Mouse (Mus musculus) midbrain, embryonic 15.5 days (tissue): ENCODE measurements at regions not wholly inside any gene's neighbourhood (a gene's known extent, or its start where the extent isn't known, plus 50 kb on each side); places are given as distances from the start of the nearest gene placed in this dataset.
"Not testable (repeated sequence)": the region's sequence is repeated elsewhere in the genome, so short reads cannot be mapped to it uniquely, and the experiment has no call there.

ENCODE experiments used
- ATAC-seq: fragments of 200-750 bp; cut with Nextera tagmentation; replicated peaks from 2 replicates; pipeline ENCODE4 v1.8.0; 2017; ENCODE audit warnings: moderate TSS enrichment
- H3K27ac ChIP-seq: fragments of 300-500 bp; sonication (generic); 2 replicates; pipeline ENCODE4 v1.5.1; 2015; ENCODE audit warnings: mild to moderate bottlenecking, inconsistent platforms
- H3K27me3 ChIP-seq: fragments of 300-500 bp; sonication (generic); replicated peaks from 2 replicates; pipeline ENCODE4 v1.6.1; 2015; ENCODE audit warnings: inconsistent platforms
- H3K36me3 ChIP-seq: fragments of 300-500 bp; sonication (generic); replicated peaks from 2 replicates; pipeline ENCODE4 v1.6.1; 2015; ENCODE audit warnings: inconsistent platforms
- H3K4me1 ChIP-seq: fragments of 300-500 bp; sonication (generic); 2 replicates; pipeline ENCODE4 v1.6.1; 2015; ENCODE audit warnings: inconsistent platforms
- H3K4me2 ChIP-seq: fragments of 300-500 bp; sonication (generic); 2 replicates; pipeline ENCODE4 v1.6.1; 2015; ENCODE audit warnings: inconsistent platforms, mild to moderate bottlenecking, moderate library complexity
- H3K4me3 ChIP-seq: fragments of 300-500 bp; sonication (generic); 2 replicates; pipeline ENCODE4 v1.5.1; 2015; ENCODE audit warnings: mild to moderate bottlenecking, inconsistent platforms
- H3K9ac ChIP-seq: fragments of 300-500 bp; sonication (generic); 2 replicates; pipeline ENCODE4 v1.6.1; 2015; ENCODE audit warnings: mild to moderate bottlenecking, inconsistent platforms
- H3K9me3 ChIP-seq: fragments of 300-500 bp; sonication (generic); 2 replicates; pipeline ENCODE4 v1.6.1; 2016; ENCODE audit warnings: inconsistent platforms
- WGBS: fragments of 180-500 bp; shearing (Covaris S2); methylation state at CpG from one replicate; pipeline ENCODE4 v1.1.7; 2015; ENCODE audit warnings: mixed read lengths; 5-methylcytosine and 5-hydroxymethylcytosine counted together

DNA sequence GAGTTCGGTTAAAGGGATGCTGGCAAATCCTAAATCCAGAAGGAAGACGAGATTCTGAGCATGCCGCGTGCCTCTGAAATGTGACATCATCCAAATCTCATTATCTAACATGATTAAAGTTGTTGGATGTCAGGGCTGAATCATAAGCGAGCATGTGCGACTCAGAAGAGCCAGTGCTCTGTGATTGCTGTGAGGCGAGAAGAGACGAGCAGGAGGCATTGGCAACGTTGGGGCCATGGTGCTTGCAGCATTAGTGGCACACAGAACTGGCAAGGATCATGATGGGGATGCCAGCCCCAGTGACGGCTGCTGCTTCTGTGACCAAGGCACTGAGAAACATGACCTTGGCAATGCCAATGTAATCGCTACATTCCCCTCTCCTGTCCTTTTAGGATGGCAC is 895.4 kb downstream of the Robo1 start:
- no peak for ATAC-seq

DNA sequence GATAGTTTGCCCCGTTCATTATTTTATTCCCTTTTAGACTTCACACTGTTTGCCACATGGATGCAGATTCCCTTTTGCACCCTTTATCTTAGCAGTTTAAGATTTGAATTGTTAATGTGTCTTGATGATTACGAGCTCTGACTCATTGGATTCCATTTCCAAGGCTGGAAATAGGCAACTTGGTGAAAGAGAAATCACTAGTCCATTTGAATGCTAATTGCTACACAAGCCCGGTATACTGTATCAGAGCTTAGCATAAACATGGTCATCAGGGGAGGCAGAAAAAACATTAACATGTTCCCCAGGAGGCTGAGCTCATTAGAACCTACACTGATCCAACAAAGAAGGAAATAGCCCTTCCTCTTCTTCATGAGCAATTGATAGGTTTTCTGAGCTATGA is 892.9 kb downstream of the Robo1 start:
- H3K9ac ChIP-seq: no peak overlapping the region
- no peak for ATAC-seq
- 41% methylated on average over 3 of the region's 3 CpGs for WGBS
- H3K27me3 ChIP-seq: no peaks in the 10 kb centered on the region
- H3K27ac ChIP-seq: no peak overlapping the region
- no peaks in the 10 kb centered on the region for H3K36me3 ChIP-seq
- no peaks in the 10 kb centered on the region for H3K4me1 ChIP-seq
- H3K4me3 ChIP-seq: no peak overlapping the region
- no peak overlapping the region for H3K4me2 ChIP-seq
- H3K9me3 ChIP-seq: no peaks in the 10 kb centered on the region

More for the DNA sequence above, 895.4 kb downstream of the Robo1 start:
- H3K4me2 ChIP-seq: no peak overlapping the region
- WGBS: 75% methylated on average over 11 of the region's 11 CpGs
- no peak overlapping the region for H3K27ac ChIP-seq
- no peaks in the 10 kb centered on the region for H3K9me3 ChIP-seq
- no peaks in the 10 kb centered on the region for H3K36me3 ChIP-seq
- no peaks in the 10 kb centered on the region for H3K4me1 ChIP-seq
- H3K9ac ChIP-seq: no peak overlapping the region
- H3K4me3 ChIP-seq: no peak overlapping the region
- H3K27me3 ChIP-seq: no peaks in the 10 kb centered on the region

DNA sequence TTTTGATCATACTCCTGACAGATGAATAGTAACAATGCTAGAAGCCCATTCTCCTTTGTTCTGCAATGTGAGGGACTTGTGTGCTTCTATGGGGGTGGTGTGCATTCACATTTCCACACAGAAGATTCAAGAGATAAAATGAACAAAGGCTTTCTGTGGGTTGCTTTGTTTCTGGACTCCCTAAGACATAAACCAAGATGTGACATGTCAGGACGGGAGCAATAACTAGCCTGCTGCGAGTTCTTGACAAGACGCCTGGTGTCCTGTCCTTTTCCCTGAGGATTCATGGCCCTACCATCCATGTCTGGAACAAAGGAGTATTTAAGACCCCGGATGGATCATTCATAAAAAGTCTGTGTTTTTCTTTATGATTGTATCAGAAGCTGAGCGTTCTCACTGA is 874.7 kb downstream of the Robo1 start:
- no peak for ATAC-seq
- no peaks in the 10 kb centered on the region for H3K27me3 ChIP-seq
- no peaks in the 10 kb centered on the region for H3K9me3 ChIP-seq
- H3K4me1 ChIP-seq: no peaks in the 10 kb centered on the region
- H3K36me3 ChIP-seq: no peaks in the 10 kb centered on the region
- WGBS: 77% methylated on average over 5 of the region's 5 CpGs
- no peak overlapping the region for H3K9ac ChIP-seq
- no peak overlapping the region for H3K4me3 ChIP-seq
- H3K4me2 ChIP-seq: no peak overlapping the region
- H3K27ac ChIP-seq: no peak overlapping the region

DNA sequence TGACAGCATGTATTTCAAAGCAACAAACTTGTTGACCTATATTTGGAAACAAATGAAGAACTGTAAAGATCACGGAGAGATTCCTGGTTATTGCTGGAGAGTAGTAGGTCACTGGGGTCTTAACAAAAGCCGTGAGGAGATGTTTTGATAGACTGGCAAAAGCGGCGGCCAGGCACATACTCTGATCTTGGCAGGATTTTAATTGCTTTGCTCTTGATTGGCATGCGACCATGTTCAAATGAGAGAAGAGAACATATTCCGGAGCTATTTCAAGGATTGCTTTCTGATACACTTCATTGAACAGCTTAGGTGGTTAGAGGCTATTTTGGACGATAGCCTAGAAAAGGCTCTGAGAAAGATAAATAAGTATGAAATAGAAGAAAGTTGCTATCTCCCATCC is 874.2 kb downstream of the Robo1 start:
- ATAC-seq: no peak
- no peak overlapping the region for H3K27ac ChIP-seq
- H3K9ac ChIP-seq: no peak overlapping the region
- no peaks in the 10 kb centered on the region for H3K36me3 ChIP-seq
- H3K27me3 ChIP-seq: no peaks in the 10 kb centered on the region
- no peaks in the 10 kb centered on the region for H3K4me1 ChIP-seq
- H3K4me2 ChIP-seq: no peak overlapping the region
- H3K9me3 ChIP-seq: no peaks in the 10 kb centered on the region
- 67% methylated on average over 7 of the region's 7 CpGs for WGBS
- no peak overlapping the region for H3K4me3 ChIP-seq

DNA sequence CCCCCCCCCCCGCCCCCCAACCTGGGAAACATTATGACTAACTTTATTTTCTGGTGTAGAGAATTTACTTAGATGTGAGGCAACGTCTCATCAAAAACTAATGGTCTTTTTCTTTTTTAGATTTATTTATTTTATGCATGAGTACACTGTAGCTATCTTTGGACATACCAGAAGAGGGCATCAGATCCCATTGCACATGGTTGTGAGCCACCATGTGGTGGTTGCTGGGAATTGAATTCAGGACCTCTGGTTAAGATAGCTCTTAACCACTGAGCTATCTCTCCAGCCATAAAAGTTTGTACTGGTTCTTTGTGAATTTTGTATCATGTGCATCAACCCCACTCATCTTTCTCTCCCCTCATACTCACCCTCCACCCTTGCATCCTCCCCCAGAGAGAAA is 847.3 kb downstream of the Robo1 start:
- no peak overlapping the region for H3K9ac ChIP-seq
- H3K27ac ChIP-seq: no peak overlapping the region
- H3K4me1 ChIP-seq: no peaks in the 10 kb centered on the region
- no peaks in the 10 kb centered on the region for H3K9me3 ChIP-seq
- no peaks in the 10 kb centered on the region for H3K27me3 ChIP-seq
- WGBS: 60% methylated on average over 2 of the region's 2 CpGs
- no peak overlapping the region for H3K4me2 ChIP-seq
- no peak for ATAC-seq
- H3K36me3 ChIP-seq: no peaks in the 10 kb centered on the region
- H3K4me3 ChIP-seq: no peak overlapping the region

DNA sequence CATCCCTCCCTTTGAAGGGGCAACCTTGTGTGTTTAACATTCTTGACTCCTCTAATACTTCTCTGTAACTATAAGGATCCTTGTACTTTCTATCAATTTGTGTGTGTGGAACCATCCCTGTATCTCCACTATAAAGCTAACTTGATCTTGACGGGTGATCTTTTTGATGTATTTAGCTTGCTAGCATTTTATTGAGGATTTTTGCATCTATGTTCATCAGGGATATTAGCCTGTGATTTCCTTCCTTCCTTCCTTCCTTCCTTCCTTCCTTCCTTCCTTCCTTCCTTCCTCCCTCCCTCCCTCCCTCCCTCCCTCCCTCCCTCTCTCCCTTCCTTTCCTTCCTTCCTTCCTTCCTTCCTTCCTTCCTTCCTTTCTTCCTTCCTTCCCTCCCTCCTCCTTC is 819.8 kb downstream of the Robo1 start:
- H3K27me3 ChIP-seq, H3K4me3 ChIP-seq, H3K4me1 ChIP-seq, H3K27ac ChIP-seq, H3K4me2 ChIP-seq, H3K9ac ChIP-seq, H3K36me3 ChIP-seq, H3K9me3 ChIP-seq, ATAC-seq: not testable (repeated sequence)
- WGBS: 88% methylated on average over 1 of the region's 1 CpGs

DNA sequence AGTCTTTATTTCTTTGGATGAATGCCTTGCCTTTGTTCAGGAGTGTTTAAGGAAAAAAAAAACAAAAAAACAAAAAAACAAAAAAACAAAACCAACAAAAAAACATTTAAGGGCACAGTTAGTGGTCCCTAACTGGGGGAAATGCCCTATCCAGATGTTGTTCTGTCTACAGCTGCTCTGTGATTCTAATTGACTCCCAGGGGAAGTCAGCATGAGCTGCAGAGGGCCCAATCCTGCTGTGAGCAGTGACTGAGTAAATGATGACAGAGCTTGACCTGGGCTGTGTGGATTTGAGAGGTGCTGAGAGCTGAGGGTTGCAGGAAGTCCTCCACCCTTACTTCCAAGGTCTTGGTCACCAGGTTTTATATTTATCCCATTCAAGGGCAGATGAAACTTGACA is 812.5 kb downstream of the Robo1 start:
- Histone ChIP-seq H3K4me3 (no peak overlapping the region), H3K27me3 (no peaks in the 10 kb centered on the region), H3K27ac (no peak overlapping the region), H3K4me2 (no peak overlapping the region), H3K9me3 (no peaks in the 10 kb centered on the region), H3K4me1 (no peaks in the 10 kb centered on the region), H3K9ac (no peak overlapping the region), H3K36me3 (no peaks in the 10 kb centered on the region)
- no peak for ATAC-seq

DNA sequence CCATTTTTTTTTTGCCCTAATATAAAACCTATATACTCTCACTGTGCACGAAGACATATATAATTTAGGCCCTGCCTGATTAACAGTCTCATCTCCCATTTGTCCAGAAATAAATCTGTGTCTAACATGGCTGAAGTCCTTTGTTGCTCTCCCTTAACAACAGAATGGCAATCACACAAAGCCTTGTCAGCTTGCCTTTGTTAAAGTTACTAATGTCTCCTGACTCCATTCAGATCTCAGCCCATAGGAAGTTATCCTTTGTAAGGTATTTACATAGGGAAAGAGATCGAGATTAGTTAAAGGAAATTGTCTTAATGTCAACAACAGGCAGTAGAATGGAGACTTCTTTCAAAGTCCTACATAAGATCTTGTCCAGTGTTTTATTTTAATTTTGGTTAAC is 809.2 kb downstream of the Robo1 start:
- H3K4me2 ChIP-seq: no peak overlapping the region

DNA sequence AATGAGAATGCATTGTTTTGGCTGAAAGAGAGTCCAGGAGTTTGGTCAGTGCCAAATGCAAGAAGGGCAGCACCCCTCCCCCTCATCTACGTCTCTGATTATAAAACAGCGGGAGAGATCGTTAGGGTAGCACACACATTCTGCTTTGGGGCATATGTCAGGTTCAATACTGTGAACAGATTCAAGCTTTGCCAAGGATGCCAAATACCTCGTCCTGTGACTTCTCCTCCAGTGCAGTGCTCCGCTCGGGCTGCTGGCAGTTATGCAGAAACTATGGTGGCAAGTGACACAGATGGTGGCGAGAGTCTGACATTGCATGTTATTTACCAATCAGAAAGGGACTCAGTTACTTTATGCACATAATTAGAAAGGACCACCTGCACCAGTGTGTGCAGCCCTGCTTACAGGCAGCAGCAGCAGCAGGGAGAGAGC is 799.9 kb downstream of the Robo1 start:
- peak; percentile 83 for ATAC-seq
- Histone ChIP-seq H3K4me2 (peak overlapping the region; percentile 16; the same call in 1 of the 2 replicates), H3K27me3 (no peaks in the 10 kb centered on the region), H3K27ac (0 out of 2 replicates have a peak overlapping the region, but pooled peaks have one; percentile 25), H3K9ac (no peak overlapping the region), H3K36me3 (no peaks in the 10 kb centered on the region), H3K4me1 (peaks cover 18% of the 10 kb centered on the region; the same call in 1 of the 2 replicates), H3K9me3 (no peaks in the 10 kb centered on the region), H3K4me3 (no peak overlapping the region)
- 40% methylated on average over 7 of the region's 7 CpGs for WGBS

More for the DNA sequence above, 809.2 kb downstream of the Robo1 start:
- Histone ChIP-seq H3K4me1 (no peaks in the 10 kb centered on the region), H3K4me3 (no peak overlapping the region), H3K9me3 (no peaks in the 10 kb centered on the region), H3K36me3 (no peaks in the 10 kb centered on the region), H3K27ac (no peak overlapping the region), H3K27me3 (no peaks in the 10 kb centered on the region), H3K9ac (no peak overlapping the region)
- ATAC-seq: no peak
- WGBS: 18% methylated on average over 2 of the region's 2 CpGs

DNA sequence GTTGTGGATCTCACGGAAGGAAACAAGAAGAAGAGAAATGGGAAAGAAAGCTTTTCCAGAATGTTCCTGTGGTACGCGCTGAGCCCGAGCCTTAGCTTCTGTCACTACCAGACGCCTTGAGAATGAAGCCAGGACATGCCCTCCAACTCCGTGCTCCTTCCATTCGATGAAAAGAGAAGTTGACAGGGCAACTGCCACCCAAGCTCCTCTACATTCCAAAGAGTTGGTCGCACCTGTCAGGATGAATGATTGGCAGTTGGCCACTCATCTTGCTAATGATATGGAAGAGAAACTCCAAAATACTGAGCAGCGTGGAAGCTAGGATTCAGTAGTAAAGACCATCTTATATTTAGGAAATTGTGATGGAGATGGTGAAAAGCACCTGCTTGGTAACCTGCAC is 799.5 kb downstream of the Robo1 start:
- Histone ChIP-seq H3K9ac (no peak overlapping the region), H3K4me1 (peaks cover 18% of the 10 kb centered on the region; the same call in 1 of the 2 replicates), H3K36me3 (no peaks in the 10 kb centered on the region), H3K4me2 (0 out of 2 replicates have a peak overlapping the region, but pooled peaks have one; percentile 16), H3K9me3 (no peaks in the 10 kb centered on the region), H3K4me3 (no peak overlapping the region), H3K27ac (0 out of 2 replicates have a peak overlapping the region, but pooled peaks have one; percentile 25), H3K27me3 (no peaks in the 10 kb centered on the region)
- no peak for ATAC-seq
- 77% methylated on average over 9 of the region's 9 CpGs for WGBS

DNA sequence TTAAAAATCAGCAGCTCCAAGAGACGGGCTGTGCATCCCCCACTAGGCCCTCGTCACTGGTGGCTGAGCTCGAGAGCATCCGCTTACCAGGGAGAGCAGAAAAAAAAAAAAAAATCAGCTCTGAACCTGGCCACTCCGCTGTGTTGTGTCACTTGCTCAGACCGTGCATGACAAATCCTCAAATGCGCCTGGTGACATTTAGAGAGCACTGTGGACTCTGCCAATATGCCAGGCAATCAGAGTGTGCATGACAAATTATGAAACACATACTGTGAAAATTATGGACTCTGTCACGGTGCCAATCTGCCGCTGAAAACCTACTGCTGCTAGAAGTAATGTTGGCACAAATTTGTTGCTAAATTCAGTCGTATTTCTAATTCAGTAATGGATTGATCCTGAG is 797.4 kb downstream of the Robo1 start:
- Histone ChIP-seq H3K4me1 (peaks cover 18% of the 10 kb centered on the region; the same call in 1 of the 2 replicates), H3K9me3 (no peaks in the 10 kb centered on the region), H3K27me3 (no peaks in the 10 kb centered on the region), H3K4me3 (no peak overlapping the region), H3K36me3 (no peaks in the 10 kb centered on the region), H3K4me2 (no peak overlapping the region), H3K27ac (peak overlapping the region; percentile 57), H3K9ac (no peak overlapping the region)
- peak; percentile 90 for ATAC-seq
- WGBS: 29% methylated on average over 10 of the region's 10 CpGs

DNA sequence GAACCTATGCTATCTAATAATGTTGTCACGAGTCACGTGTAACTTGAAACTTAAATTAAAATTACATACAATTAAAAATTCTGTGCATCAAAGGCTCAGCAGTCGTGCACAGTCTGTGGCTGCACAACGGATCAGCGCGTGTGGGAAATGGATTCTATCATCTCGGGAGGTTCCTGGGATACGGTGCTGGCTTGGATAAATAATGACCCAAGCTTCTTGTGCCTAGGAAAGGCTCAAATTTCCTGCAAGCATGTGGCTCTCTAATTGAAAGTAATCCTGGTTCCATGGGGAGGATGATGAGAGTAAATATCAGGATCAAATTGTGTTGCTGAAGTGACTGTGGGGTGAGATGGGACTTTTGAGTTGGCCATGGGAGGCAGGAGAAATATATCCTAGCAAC is 792.2 kb downstream of the Robo1 start:
- Histone ChIP-seq H3K27ac (no peak overlapping the region), H3K4me2 (no peak overlapping the region), H3K4me1 (peaks cover 14% of the 10 kb centered on the region), H3K9me3 (no peaks in the 10 kb centered on the region), H3K36me3 (no peaks in the 10 kb centered on the region), H3K9ac (no peak overlapping the region), H3K27me3 (no peaks in the 10 kb centered on the region), H3K4me3 (no peak overlapping the region)
- no peak for ATAC-seq
- 60% methylated on average over 8 of the region's 8 CpGs for WGBS

DNA sequence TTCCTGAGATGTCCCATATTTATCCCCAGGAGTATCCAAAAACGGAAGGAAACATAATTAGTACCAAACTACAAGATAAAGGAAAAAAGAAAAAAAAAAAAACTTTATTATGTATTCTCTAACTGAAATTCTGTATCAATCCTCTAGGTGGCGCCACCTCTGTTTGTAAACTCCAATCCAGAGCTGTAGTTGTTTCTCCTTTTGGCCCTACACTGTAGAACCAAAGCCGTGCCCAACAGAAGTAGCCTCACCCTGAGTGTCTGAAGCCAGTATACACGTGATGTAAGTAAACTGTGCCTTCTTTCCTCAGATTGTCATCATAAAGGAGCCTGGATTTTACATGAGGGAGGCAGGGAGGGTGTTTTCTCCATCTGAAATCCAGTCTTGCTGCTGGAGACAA is 790.7 kb downstream of the Robo1 start:
- no peak overlapping the region for H3K9ac ChIP-seq
- 0 out of 2 replicates have a peak, but pooled peaks have one; percentile 70 for ATAC-seq
- WGBS: 20% methylated on average over 4 of the region's 4 CpGs

More for the DNA sequence above, 790.7 kb downstream of the Robo1 start:
- Histone ChIP-seq H3K36me3 (no peaks in the 10 kb centered on the region), H3K27me3 (no peaks in the 10 kb centered on the region), H3K4me1 (peaks cover 8% of the 10 kb centered on the region), H3K27ac (no peak overlapping the region), H3K9me3 (no peaks in the 10 kb centered on the region), H3K4me3 (no peak overlapping the region), H3K4me2 (no peak overlapping the region)
